Mouse (Mus musculus): ENCODE data around the gene Abcb8.

DNA sequence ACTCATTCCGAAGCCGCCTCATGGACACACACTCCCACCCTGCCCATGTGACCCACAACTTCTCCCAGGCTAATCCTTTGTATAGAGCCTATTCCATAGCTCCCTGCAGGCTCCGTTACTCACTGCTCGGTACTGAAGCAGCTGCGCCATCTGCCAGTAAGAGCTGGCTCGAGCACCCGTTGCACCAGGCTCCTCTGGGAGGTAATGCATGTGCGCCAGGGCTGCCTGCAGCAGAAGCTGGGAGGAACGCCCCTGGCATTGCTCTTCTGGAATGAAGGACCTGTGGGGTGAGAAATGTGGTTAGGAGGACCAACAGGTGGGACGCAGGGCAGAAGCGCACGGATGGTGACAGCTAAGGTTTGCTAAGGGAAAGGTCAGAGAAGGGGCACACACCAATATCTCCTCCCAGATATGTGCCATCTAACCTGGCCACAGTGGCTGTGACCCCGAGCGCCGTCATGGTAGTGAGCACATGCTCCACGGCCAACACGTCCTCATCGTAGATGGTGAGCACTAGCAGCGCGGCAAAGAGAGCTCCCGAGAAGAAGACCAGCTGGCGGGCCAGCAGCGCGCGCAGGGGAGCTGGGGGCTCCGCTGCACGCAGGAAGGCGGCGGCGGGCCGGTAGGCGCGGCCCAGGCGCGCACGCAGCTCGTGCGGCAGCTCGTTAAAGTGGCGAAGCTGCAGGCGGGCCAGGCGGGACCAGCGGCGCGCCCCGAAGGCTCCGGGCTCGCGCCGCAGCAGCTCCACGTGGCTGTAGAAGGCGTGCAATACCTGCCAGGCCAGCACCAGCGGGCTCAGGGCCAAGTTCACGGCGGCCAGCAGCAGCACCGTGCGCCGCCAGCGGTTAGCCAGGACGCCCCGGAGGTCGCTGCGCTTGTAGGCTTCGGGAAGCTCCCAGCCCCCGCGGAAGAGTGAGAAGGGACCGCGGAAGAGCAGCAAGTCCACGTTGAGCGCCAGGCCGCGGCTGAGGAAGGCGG lies 5.9 kb upstream of the Abcb8 start:
- TF ChIP-seq FLI1 (IDR thresholded peaks at IDR 0.05; ENCODE audit: low read length), result no peak
- no peak for TF ChIP-seq GATA1 (IDR thresholded peaks at IDR 0.05; ENCODE audit: borderline replicate concordance, low read length)

Measured in megakaryocyte, embryonic 14.5 days (primary cell).